Mouse (Mus musculus): ENCODE results near the gene Trip4. TPM values are rescaled to one million over a fixed set of nuclear protein-coding genes. Genes with fewer than 3 reads are reported as not detected.
"Not testable (repeated sequence)": the region's sequence is repeated elsewhere in the genome, so short reads cannot be mapped to it uniquely, and the experiment has no call there.

Gene Trip4
- polyA plus RNA-seq, 1 experiment from 2014 or later = 29.7 TPM

DNA sequence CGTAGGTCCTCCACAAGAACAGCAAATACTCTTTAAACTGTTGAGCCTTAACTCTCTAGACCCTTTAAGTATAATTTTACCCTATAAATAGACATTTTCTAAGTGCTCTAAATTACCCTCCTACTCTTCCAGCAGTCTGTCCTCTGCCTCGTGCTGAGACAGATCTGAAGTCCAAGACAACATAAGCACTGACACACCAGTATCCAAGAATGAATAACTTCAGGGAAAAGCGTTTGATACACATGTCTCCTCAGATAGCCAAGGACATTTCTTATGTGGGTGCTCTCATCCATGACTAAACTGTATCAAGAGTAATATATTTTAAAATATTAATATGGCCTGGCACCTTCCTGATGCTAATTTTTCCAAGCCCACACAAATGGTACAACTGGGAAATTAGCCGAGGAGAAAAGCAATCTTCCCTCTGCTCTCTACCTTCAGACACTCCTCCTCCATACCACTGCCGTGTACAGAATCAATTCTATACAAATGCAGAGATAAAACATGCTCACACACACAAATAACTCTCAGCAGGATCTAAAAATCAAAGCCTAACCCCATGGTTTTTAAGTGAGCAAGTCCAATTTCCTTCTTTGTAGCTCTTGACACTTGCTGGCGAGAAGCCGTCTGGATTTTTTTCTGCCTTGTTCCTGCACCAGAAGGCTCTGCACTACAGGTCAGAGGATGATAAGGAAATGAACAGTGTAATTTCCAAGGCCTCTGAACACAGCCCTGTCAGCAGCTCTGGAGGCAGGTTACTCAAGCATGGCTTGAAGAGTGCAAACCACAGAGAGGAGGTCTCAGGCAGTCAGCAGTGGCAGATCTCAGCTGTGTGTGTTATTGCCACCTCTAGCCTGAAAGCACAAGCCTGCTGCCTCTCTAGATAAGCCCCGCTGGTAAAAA is 121.5 kb downstream of the Trip4 start:
- 61% methylated on average over 8 of the region's 8 CpGs for WGBS
- H3K9me3 ChIP-seq = no peaks in the 10 kb centered on the region
- H3K27ac ChIP-seq = no peak overlapping the region
- H3K36me3 ChIP-seq = peaks cover 29% of the 10 kb centered on the region
- no peak overlapping the region for H3K4me3 ChIP-seq
- H3K27me3 ChIP-seq (ENCODE audit: insufficient read depth, poor library complexity, severe bottlenecking) = no peaks in the 10 kb centered on the region
- peaks cover 39% of the 10 kb centered on the region for H3K4me1 ChIP-seq (replicated peaks)
- no peak for DNase-seq (ENCODE audit: low spot score)

DNA sequence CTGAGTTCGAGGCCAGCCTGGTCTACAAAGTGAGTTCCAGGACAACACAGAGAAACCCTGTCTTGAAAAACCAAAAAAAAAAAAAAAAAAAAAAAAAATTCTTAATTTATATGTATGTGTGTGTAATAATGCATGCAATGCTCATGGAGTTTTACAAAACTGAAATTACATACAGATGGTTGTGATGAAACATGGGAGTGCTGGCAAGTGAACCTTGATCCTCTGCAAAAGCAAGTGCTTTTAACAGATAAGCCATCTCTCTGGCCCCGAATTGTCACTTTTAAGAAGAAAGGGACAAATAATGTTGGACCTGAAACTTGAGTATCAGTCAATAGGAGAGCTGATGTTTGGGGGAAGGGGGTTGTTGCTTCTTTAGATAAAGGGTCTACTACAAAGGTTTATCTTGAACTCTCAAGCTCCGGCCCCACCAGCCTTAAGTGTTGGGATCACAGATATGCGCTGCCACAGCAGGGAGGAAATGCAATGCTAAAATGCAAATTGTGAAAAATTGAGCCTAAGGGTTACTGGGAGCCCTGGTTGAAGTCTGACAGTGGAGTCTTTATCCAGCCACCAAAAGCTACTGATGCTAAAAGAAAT is 122.7 kb downstream of the Trip4 start:
- peaks cover 24% of the 10 kb centered on the region for H3K36me3 ChIP-seq
- no peak for DNase-seq (ENCODE audit: low spot score)
- no peak overlapping the region for H3K4me3 ChIP-seq
- peaks cover 29% of the 10 kb centered on the region for H3K4me1 ChIP-seq (replicated peaks)
- 88% methylated on average over 4 of the region's 4 CpGs for WGBS
- H3K9me3 ChIP-seq = no peaks in the 10 kb centered on the region
- H3K27me3 ChIP-seq (ENCODE audit: insufficient read depth, poor library complexity, severe bottlenecking) = no peaks in the 10 kb centered on the region
- H3K27ac ChIP-seq = no peak overlapping the region

DNA sequence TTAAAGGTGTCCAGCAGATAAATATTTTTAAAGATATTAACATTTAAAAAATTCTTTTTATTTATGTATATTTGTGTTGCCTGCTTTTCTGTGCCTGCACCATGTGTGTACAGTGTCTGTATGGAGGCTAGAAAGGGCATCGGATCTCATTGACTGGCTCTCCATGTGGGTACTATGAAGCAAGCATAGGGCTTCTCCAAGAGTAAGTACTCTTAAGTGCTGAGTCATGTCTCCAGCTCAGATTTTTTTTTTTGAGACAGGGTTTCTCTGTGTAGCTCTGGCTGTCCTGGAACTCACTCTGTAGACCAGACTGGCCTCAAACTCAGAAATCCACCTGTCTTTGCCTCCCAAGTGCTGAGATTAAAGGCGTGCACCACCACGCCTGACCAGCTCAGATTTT is 129.0 kb downstream of the Trip4 start:
- H3K36me3 ChIP-seq; H3K4me3 ChIP-seq; DNase-seq (ENCODE audit: low spot score); H3K27me3 ChIP-seq (ENCODE audit: insufficient read depth, poor library complexity, severe bottlenecking); H3K9me3 ChIP-seq; H3K27ac ChIP-seq: not testable (repeated sequence)
- 95% methylated on average over 3 of the region's 3 CpGs for WGBS
- peaks cover 29% of the 10 kb centered on the region for H3K4me1 ChIP-seq (replicated peaks)

Other genes starting within 250 kb of the Trip4 start
- 242 and 269 TPM in 2 replicates for gene Oaz2, start 240.8 kb downstream of the Trip4 start, polyA plus RNA-seq (2016; fragmentation: Nextera tagmentation; extraction: Ambion mirVana)
- 6.8 and 9.2 TPM in 2 replicates for gene Zfp609, start 81.2 kb downstream of the Trip4 start, polyA plus RNA-seq (2016; fragmentation: Nextera tagmentation; extraction: Ambion mirVana)
- 187 and 280 TPM in 2 replicates for gene Pclaf, start 18.6 kb downstream of the Trip4 start, polyA plus RNA-seq (2016; fragmentation: Nextera tagmentation; extraction: Ambion mirVana)
- 19.3 and 21.5 TPM in 2 replicates for gene Csnk1g1, start 130 bp upstream of the Trip4 start, polyA plus RNA-seq (2016; fragmentation: Nextera tagmentation; extraction: Ambion mirVana)
- gene Ppib, start 151.4 kb upstream of the Trip4 start, polyA plus RNA-seq (2016; fragmentation: Nextera tagmentation; extraction: Ambion mirVana) = 498 and 516 TPM in 2 replicates
- 3.5 and 4.6 TPM in 2 replicates for gene Snx22, start 160.9 kb upstream of the Trip4 start, polyA plus RNA-seq (2016; fragmentation: Nextera tagmentation; extraction: Ambion mirVana)
- gene Snx1, start 217.8 kb upstream of the Trip4 start, polyA plus RNA-seq (2016; fragmentation: Nextera tagmentation; extraction: Ambion mirVana) = 128 and 136 TPM in 2 replicates
- 138 and 149 TPM in 2 replicates for gene Ciao2a, start 217.8 kb upstream of the Trip4 start, polyA plus RNA-seq (2016; fragmentation: Nextera tagmentation; extraction: Ambion mirVana)
- gene Dapk2, start 249.4 kb upstream of the Trip4 start, polyA plus RNA-seq (2016; fragmentation: Nextera tagmentation; extraction: Ambion mirVana) = 3.5 and 5.1 TPM in 2 replicates